Mouse (Mus musculus): Measurements from ENCODE around the gene Trim69.

Gene Trim69

DNA sequence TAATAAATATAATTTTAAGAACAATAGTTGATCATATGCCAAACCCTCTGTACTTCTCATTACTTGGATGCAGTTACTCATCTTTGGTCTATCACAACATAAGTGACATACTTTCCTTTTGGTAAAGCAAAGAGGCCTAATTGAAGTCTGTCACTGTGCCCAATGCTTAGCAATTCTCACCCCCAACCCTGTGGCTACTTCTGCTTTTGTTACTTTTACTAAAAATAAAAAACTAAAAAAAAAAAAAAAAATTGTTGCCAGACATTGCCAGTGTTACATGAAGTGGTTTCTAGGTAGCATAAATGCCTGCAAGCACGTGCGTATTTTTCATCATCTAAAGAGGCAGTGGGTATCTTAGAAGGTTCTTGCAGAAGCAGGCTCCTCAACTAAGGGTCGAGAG lies 7.7 kb upstream of the Trim69 start:
- no peak for DNase-seq (ENCODE audit: low spot score in 2 of 2)

DNA sequence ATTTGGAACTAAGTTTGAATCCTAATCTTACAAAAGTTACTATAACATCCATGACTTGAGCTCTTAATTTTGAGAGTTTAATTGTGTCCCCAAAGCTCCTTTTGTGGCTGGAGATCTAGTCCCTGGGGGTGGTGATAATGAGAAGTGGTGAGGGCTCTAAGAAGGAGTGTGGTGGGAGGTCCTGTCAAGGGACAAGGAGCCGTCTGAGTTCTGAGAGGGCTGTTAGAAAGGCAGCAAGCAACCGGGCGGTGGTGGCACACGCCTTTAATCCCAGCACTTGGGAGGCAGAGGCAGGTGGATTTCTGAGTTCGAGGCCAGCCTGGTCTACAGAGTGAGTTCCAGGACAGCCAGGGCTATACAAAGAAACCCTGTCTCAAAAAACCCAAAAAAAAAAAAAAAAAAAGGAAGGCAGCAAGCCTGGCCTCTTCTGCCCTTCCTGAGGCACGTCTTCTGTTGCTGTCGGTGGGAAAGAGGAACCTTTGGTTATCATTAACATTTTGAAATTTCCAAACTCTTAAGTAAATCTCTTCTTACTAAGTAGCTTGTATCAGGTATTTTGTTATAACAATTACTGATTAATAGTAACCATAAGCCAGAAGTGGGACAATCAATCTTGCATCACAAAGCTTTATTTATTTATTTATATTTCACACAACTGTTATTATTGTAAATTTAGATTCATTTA lies 6.7 kb upstream of the Trim69 start:
- DNase-seq (ENCODE audit: low spot score in 2 of 2), result no peak

DNA sequence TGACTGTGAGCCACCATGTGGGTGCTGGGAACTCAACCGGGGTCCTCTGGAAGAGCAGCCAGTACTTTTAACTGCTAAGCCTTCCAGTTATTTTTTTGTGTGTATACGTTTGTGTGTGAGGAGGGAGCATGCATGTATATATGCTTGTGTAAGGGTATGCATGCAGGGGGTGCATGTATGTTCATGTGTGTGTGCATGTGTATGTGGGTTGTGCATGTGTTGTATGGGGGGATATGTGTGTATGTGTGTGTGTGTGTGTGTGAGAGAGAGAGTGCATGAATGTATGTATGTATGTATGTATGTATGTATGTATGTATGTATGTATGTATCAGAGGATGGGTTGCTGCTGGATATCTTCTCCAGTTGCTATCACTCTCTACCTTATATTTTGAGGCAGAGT lies 6.0 kb upstream of the Trim69 start:
- no peak for DNase-seq (ENCODE audit: low spot score in 2 of 2)

DNA sequence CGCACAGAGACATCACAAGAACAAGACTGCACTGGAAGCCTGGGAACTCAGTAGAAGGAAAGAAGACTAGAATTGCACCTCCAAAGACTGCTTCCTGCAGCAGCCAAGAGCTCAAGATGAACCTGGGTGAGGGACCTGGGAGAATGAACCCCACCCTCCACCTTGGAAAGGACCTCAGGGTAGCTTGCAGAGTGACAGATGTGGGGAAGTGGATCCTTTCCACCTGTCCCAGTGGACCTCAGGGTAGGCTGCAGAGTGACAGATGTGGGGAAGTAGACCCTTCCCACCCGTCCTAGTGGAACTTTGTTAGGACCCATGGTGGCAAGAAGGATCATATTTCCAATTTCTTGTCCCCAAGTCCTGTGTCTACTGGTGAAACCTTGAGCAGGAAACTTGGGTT lies 5.2 kb upstream of the Trim69 start:
- DNase-seq (ENCODE audit: low spot score in 2 of 2), result no peak

GRCm38 (mm10) chr2:122156051-122156700 lies 4.3 kb upstream of the Trim69 start:
- peak in 1 of 2 experiments; percentile 9 for DNase-seq (ENCODE audit: low spot score in 2 of 2)

DNA sequence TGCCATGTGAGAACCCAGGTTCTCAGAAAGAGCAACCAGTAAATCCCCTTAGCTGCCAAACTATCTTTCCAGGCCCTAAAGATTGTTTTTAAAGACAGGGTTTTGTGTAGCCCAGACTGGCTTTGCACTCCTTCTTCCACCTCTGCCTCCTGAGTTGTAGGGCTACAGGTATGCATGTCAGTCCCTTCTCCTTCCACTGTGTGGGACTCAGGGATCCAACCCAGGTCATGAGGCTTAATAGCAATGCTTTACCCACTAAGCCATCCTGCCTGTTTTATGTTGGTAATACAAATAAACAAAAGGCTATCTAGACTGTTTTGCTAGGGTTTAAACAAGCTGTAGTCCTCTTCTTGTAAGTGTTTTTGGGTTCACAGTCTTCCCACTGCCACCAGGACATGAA lies 2.9 kb upstream of the Trim69 start:
- no peak for DNase-seq (ENCODE audit: low spot score in 2 of 2)

GRCm38 (mm10) chr2:122158362-122158802 lies 2.1 kb upstream of the Trim69 start:
- DNase-seq (ENCODE audit: low spot score in 2 of 2), result no peak

GRCm38 (mm10) chr2:122159667-122160066 lies 833 bp upstream of the Trim69 start:
- DNase-seq (ENCODE audit: low spot score in 2 of 2), result peak; percentile 26 to 35

GRCm38 (mm10) chr2:122161542-122161941 lies 1.0 kb downstream of the Trim69 start:
- no peak for DNase-seq (ENCODE audit: low spot score in 2 of 2)

DNA sequence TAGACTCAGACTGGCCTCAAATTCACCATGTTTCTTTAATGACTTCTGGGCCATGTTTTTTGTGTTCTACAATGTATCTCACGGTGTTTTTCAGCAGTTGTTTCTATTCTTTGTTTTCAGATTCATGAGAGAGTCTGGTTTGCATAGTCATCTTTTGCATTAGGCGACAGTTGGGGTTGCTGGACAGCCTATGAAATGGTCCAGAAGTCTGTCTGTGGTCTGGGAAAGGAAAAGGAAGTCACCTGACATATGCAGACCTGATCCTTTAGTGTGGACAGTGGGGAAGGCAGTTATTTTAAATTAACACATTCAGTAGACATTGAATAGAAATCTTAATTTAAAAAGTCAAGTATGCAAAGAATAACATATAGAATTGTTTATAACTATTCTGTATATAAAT lies 2.0 kb downstream of the Trim69 start:
- no peak for DNase-seq (ENCODE audit: low spot score in 2 of 2)

- no peak for DNase-seq (ENCODE audit: low spot score in 2 of 2)
Observed at GRCm38 (mm10) chr2:122163430-122164195, 3.1 kb downstream of the Trim69 start.

- no peak for DNase-seq (ENCODE audit: low spot score in 2 of 2)
Observed at GRCm38 (mm10) chr2:122164293-122164692, 3.8 kb downstream of the Trim69 start.

GRCm38 (mm10) chr2:122171292-122171691 lies 10.8 kb downstream of the Trim69 start:
- DNase-seq (ENCODE audit: low spot score in 2 of 2), result no peak

DNA sequence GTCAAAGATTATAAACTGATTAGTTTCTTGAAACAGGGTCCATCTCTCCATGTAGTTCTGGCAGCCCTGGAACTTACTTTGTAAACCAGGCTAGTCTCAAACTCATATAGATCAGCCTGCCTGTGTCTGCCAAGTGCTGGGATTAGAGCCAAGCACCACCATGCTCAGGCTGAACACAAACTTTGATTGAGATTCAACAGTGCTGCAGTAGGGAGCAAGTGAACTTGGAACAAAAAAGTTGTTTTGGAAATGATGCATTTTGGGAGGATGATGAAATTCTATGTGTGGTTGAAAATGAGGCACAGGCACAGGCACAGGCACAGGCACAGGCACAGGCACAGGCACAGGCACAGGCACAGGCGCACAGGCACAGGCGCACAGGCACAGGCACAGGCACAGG lies 11.7 kb downstream of the Trim69 start:
- no peak for DNase-seq (ENCODE audit: low spot score in 2 of 2)

GRCm38 (mm10) chr2:122180051-122180822 lies 19.7 kb downstream of the Trim69 start:
- peak; percentile 14 to 45 for DNase-seq (ENCODE audit: low spot score in 2 of 2)

GRCm38 (mm10) chr2:122185086-122185485 lies 24.6 kb downstream of the Trim69 start:
- no peak for DNase-seq (ENCODE audit: low spot score in 2 of 2)

DNA sequence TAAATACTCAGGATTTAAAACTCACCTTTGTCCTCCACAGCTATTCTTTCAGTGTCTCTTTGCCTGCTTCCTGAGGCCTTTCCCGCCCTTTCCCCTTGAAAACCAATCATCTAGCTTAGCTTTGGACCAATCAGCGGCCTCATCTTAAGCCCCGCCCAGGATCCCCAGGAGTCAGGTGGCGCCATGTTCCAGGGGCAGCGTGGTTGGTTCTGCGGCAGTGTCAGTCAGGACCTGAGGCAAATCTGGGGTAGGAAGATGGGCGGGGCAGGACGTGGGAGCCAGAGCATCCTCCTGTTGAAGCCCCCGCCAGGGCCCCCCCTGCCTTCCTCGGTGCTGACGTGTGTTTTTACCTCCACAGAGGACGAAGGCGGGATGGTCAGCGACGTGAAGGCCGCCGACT lies 25.6 kb downstream of the Trim69 start, which contains the start of the genes Patl2 and Terb2:
Gene Patl2, minus strand, starts transcription at position 84 of the 400 bp plus-strand sequence.
Gene Terb2, plus strand, starts transcription at position 167 of the 400 bp plus-strand sequence.
- DNase-seq (ENCODE audit: low spot score in 2 of 2), result no peak

DNA sequence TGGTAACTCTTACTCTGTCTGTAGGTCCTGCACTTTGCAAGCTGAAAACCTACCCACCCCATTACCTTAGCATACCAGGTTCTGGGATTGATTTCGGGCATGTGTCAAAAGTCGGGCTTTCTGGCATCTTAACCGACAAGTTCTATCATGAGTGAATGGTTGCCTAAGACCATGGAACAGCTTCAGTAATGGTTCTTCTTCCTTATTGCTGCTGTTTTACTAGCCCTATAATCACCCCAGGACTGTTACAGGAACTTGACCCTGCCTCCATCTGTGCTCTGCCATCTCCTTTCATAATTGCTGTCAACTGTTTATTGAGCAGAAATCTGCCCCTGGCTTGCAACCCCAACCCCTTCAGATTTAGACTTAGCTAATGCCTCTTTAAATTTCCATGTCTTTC lies 26.3 kb downstream of the Trim69 start:
- DNase-seq (ENCODE audit: low spot score in 2 of 2), result no peak

DNA sequence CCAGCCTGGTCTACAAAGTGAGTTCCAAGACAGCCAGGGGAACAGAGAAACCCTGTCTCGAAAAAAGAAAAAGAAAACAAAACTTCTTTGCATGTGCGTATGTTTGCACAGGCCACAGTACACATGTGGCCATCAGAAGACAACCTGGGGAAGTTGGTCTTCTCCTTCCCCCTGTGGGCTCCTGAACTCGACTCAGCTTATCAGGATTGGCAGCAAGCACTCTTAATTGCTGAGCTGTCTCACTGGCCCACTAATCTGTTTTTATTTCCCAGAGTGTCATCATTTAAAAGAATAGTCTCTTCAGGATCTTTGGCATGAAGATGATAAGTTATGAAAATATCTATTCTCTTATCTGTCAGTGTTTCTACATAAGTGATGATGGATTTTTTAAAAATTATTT lies 31.3 kb downstream of the Trim69 start:
- no peak for DNase-seq (ENCODE audit: low spot score in 2 of 2)

DNA sequence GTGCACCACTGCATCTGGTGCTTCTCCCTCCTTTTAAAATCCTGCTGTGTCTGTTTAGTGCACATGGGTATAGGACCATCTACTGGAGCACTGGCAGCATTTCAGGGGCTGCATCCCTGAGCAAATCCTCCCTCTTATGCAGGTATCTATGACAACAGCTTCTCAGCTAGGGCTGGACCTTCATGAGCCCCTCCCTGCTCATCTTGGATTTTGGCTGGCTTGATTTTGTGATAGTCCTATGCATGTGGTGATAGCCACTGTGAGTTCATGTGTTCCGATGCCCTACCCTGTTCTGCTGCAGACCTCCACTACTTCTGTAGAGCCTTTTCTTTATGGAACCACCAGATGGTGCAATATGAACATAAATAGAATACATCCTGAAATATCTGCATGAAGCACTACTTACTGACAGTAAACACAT lies 34.0 kb downstream of the Trim69 start:
- DNase-seq (ENCODE audit: low spot score in 2 of 2), result peak in 1 of 2 experiments; percentile 29

DNA sequence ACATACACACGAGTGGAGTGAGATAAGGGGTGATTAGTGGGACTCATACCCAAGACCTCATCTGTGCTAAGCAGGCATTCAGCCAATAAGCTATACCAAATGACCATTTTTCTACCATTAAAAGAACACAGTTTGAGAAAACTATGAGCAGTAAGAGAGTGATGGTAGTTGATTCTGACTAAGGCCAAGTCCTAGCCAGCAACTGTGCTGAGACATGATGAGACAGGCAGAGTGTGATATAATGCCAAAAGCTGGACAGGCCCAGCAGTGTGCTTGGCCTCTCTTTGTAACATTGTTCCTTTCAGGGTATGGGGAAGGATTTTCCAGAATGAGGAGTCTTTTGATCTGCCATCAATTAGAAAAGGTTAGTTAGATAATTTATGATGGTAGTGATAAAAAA lies 41.0 kb downstream of the Trim69 start:
- no peak for DNase-seq (ENCODE audit: low spot score in 2 of 2)
